Mouse (Mus musculus) megakaryocyte, embryonic 14.5 days (primary cell): ENCODE measurements around the gene Orc3. TPM values are rescaled to one million over a fixed set of nuclear protein-coding genes. Genes with fewer than 3 reads are reported as not detected.

Experiments
- H3K27me3 ChIP-seq: replicated peaks from 2 replicates; pipeline ENCODE3; 2012; ENCODE audit warnings: inconsistent platforms
- H3K36me3 ChIP-seq: replicated peaks from 2 replicates; pipeline ENCODE3; 2012; ENCODE audit warnings: low read length, inconsistent platforms, mixed read lengths
- H3K4me1 ChIP-seq: 2 replicates; pipeline ENCODE4 v1.6.1; 2012; ENCODE audit warnings: inconsistent platforms
- H3K4me3 ChIP-seq: replicated peaks from 2 replicates; pipeline ENCODE3; 2012; ENCODE audit warnings: moderate library complexity, mild to moderate bottlenecking, inconsistent platforms
- H3K9me3 ChIP-seq: 2 replicates; pipeline ENCODE4 v1.6.1; 2012; ENCODE audit warnings: inconsistent platforms
- FLI1 ChIP-seq: IDR thresholded peaks from 2 replicates; pipeline ENCODE4 v1.6.1; 2012; ENCODE audit warnings: low read length, inconsistent platforms, mixed read lengths
- GATA1 ChIP-seq: IDR thresholded peaks from 3 replicates; pipeline ENCODE4 v1.6.1; 2012; ENCODE audit warnings: mixed read lengths, low read length, inconsistent platforms, borderline replicate concordance
- polyA plus RNA-seq: library from polyadenylated mRNA; stranded (reverse); fragments of >175 nt; gene quantifications from 2 replicates; pipeline ENCODE4 v1.2.3, GENCODE M21; 2012; ENCODE audit warnings: low replicate concordance; ENCODE audit not compliant: insufficient read depth

The Orc3 gene
- polyA plus RNA-seq, 1 experiment, result 1.9 TPM

DNA sequence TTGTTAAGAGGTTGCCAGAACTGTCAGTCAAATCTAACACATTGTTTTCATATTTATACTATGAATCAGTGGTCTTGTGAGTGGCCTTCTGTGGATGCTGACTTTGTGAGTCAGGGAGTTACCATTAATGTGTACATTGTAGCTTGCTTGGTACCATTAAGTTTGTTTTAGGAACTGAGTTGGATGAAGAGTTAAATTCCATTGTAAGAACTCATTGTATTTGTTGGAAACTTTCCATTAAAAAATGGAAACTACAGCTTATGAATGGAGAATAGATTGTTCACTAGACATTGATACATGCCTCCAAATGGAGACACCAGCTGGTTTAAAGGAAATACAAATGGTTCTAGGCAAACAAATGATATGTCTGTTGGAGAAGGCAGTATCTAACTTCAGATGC, 58.6 kb downstream of the Orc3 start:
- H3K9me3 ChIP-seq, result no peaks in the 10 kb centered on the region
- TF ChIP-seq GATA1, result no peak
- TF ChIP-seq FLI1, result no peak
- H3K36me3 ChIP-seq, result peaks cover 52% of the 10 kb centered on the region
- H3K4me3 ChIP-seq, result peak overlapping the region; percentile 46
- no peaks in the 10 kb centered on the region for H3K27me3 ChIP-seq
- peaks cover 63% of the 10 kb centered on the region for H3K4me1 ChIP-seq

DNA sequence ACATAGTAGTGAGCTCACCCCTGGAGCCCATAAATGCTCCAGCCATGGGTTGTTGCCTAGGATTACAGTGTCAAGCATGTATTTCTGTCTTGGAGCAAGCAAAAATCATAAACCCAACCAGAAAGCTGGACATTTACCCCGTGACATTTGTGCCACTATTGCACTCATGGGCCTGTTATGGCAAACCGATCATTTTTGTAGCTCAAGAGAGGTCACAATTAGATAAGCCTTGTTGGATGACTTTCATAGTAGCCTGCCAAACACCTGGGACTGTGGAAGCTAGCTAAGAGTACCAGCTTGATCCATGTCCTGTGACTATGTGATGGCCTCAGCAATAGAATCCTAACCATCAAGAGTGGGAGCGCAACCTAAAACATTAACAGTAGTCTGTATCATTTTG, 59.1 kb downstream of the Orc3 start:
- peaks cover 60% of the 10 kb centered on the region for H3K4me1 ChIP-seq
- H3K4me3 ChIP-seq, result peak overlapping the region; percentile 76
- H3K9me3 ChIP-seq, result no peaks in the 10 kb centered on the region
- no peaks in the 10 kb centered on the region for H3K27me3 ChIP-seq
- no peak for TF ChIP-seq GATA1
- TF ChIP-seq FLI1, result no peak
- peaks cover 47% of the 10 kb centered on the region for H3K36me3 ChIP-seq

DNA sequence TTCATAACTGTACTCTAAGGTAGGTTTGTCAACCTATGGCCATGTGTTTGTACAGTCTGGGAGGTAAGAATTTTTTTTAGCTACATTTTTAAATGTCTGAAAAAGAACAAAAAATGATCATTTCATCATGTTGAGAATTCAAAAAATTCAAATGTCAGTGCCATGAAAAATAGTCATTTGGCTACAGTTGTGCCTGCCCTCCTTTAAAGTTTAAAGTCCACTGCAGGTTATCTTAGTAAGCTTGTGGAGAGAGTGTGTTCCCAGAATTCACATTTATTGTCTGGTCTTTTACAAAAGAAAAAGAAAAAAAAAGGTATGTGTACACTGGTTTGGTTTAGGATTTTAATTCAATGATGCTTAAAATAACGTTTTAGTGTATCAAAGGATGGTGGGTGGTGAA, 60.1 kb downstream of the Orc3 start:
- Histone ChIP-seq H3K27me3 (no peaks in the 10 kb centered on the region), H3K4me1 (peaks cover 53% of the 10 kb centered on the region), H3K9me3 (no peaks in the 10 kb centered on the region), H3K4me3 (peak overlapping the region; percentile 30), H3K36me3 (peaks cover 38% of the 10 kb centered on the region)
- TF ChIP-seq GATA1 (no peak), FLI1 (no peak)

DNA sequence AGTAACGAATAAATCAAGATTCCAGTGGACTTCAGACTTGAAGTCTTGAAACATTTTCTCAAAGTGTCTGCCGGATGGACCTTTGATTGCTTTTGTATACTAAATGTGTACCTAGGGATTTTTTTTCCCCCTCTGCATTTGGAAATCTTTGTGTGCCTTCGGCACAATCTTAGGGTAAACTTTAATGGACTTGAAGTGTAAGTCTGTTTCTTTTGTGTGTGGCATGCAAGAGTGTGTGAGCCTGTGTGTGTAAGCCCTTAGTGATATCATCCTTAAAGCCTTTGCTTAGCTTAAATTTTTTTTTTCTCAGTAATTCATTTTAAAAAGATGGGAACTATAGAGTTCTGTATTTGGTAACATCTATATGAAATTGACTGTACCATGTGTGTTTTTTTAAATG, 62.8 kb downstream of the Orc3 start:
- peaks cover 34% of the 10 kb centered on the region for H3K4me1 ChIP-seq
- H3K36me3 ChIP-seq, result peaks cover 24% of the 10 kb centered on the region
- no peaks in the 10 kb centered on the region for H3K27me3 ChIP-seq
- peak overlapping the region; percentile 98 for H3K4me3 ChIP-seq
- TF ChIP-seq GATA1, result no peak
- no peaks in the 10 kb centered on the region for H3K9me3 ChIP-seq

DNA sequence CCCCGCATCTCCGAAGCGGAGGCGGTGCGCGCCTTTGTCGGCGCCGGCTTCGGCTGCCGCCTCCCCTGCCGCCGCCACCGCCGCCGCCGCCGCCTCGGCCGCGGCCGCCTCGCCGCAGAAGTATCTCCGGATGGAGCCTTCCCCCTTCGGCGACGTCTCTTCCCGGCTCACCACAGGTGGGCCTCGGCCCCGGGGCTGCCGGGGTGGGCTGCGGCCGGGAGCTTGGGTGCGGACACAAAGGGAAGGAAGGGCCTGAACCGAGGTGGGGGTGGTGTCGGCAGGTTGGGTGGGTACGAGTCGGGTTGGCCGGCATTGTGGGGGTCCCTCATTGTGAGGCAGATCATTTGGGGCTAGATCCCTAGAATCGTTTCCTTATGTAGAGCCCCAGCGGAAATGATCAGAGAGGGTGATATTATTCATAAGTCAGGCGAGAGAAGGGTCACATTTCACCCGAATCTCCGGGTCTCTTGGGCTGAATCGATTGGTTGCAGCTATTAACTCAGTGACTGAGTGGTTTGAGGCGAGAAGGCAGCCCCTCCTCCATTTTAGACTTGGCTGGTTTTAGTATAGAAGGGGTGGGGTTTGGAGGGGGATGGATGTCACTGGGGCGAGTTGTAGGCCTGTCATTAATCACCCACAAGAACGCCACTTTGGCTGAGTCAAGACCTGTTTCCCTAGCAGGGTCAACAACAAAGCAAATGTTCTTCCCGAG, 63.5 kb downstream of the Orc3 start:
- no peak for TF ChIP-seq FLI1
- no peak for TF ChIP-seq GATA1
- Histone ChIP-seq H3K9me3 (0 out of 2 replicates have a peak, but pooled peaks cover 2% of the 10 kb centered on the region), H3K27me3 (no peaks in the 10 kb centered on the region), H3K36me3 (peaks cover 20% of the 10 kb centered on the region), H3K4me1 (peaks cover 27% of the 10 kb centered on the region), H3K4me3 (peak overlapping the region; percentile 98)

DNA sequence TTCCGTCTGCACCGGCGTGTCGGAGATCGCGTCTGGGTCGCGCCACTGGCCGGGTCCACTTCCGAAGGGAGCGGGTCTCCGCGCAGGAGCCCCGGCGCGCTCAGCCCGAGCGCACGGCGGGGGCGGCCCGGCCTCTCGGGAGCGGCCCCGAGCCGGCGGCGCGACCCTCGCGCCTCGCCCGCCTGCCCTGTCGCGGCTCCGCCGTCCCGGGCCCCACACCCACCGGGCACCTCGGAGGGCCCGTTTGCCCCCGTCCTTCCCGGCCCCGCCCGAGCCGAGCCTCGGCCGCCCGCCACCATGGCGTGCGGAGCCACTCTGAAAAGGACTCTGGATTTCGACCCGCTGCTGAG, 64.0 kb downstream of the Orc3 start, which contains the start of gene Akirin2:
TSS of gene Akirin2 (plus strand) at position 190 of the 350 bp plus-strand sequence.
- Histone ChIP-seq H3K36me3 (peaks cover 15% of the 10 kb centered on the region), H3K4me3 (peak within 1 kb of the TSS; percentile 98)

DNA sequence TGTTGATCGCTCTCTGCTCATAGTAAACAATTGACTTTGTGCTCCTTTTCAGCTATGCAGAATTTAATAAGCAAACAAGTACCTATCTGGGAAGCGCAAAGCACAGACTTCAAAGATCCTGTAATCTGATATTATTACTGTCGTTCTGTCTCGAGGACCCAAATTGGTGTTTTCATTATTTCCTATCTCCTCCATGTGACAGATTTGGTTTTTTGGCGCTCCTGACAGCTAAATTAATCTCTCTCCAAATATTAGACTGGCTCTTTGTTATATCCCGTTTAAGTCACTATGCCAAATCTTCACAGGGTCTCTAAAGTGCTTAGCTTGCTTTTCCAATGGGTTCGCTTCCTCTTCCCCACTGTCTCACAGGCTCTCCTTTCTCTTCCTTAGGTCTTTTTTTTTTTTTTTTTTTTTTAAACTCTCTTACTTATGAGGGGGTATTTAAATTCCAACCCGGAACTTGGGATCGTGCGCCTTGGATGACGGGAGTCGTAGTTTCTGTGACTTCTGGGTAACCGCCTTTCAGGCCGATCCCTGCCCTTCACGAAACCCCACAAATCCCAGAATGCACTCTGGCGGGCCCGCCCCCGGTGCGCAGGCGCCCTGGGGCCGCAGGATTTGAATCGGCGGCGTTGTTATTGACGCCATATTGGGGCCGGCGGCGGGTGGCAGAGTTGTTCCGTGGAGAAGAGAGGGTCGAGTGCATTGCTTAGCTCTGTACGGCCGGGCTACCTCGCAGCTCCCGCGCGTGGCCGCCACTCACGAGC, 64.6 kb downstream of the Orc3 start:
- no peaks in the 10 kb centered on the region for H3K27me3 ChIP-seq
- peaks cover 16% of the 10 kb centered on the region for H3K4me1 ChIP-seq
- TF ChIP-seq FLI1, result no peak
- no peak for TF ChIP-seq GATA1
- H3K36me3 ChIP-seq, result peaks cover 9% of the 10 kb centered on the region
- H3K9me3 ChIP-seq, result 0 out of 2 replicates have a peak, but pooled peaks cover 3% of the 10 kb centered on the region
- peak overlapping the region; percentile 98 for H3K4me3 ChIP-seq

More for the DNA sequence above, 64.0 kb downstream of the Orc3 start, which contains the start of gene Akirin2:
- H3K9me3 ChIP-seq, result 0 out of 2 replicates have a peak, but pooled peaks cover 3% of the 10 kb centered on the region
- peaks cover 22% of the 10 kb centered on the region for H3K4me1 ChIP-seq
- no peaks in the 10 kb centered on the region for H3K27me3 ChIP-seq
- TF ChIP-seq FLI1 (no peak), GATA1 (no peak)

DNA sequence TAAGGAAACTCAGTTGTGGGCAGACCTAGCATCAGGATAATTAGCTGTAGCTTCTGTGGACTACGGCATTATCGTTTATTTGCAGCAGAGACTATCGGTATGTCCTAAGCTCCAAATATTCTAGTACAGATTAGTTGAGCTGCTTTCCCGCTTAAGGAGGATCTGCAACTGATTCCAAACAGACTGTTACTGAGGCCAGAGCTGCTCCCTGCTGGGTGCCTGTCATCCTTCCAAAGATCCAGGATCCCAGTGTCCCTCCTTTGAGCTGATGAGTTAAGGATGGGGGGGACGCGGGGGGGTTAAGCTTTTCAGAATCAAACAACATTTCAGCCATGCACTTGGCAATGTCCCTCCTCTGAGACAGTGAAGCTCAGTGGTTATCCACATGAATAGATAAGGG, 84.8 kb downstream of the Orc3 start:
- peaks cover 10% of the 10 kb centered on the region for H3K9me3 ChIP-seq
- H3K4me1 ChIP-seq, result peaks cover 38% of the 10 kb centered on the region
- H3K36me3 ChIP-seq, result no peaks in the 10 kb centered on the region
- no peak for TF ChIP-seq GATA1
- TF ChIP-seq FLI1, result no peak
- no peak overlapping the region for H3K4me3 ChIP-seq
- H3K27me3 ChIP-seq, result peaks cover 3% of the 10 kb centered on the region

DNA sequence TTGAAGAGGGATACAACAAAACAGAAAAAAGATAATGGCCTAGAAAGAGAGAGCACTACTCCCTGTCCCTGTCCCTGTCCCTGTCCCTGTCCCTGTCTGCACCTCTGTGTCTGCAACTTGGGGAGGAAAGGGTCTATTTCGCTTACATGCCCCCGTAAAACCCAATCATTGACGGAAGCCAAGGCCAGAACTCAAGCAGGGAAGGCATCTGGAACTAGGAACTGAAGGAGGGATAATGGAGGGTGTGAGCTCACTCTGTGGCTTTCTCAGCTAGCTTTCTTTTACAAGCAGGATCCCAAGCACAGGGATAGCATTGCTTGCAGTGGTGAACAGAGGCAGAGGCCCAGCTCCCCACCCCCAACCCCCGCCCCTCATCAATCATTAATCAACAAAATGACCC, 85.4 kb downstream of the Orc3 start:
- peaks cover 10% of the 10 kb centered on the region for H3K9me3 ChIP-seq
- peaks cover 38% of the 10 kb centered on the region for H3K4me1 ChIP-seq
- H3K4me3 ChIP-seq, result no peak overlapping the region
- H3K36me3 ChIP-seq, result no peaks in the 10 kb centered on the region
- no peak for TF ChIP-seq FLI1
- TF ChIP-seq GATA1, result no peak
- peaks cover 3% of the 10 kb centered on the region for H3K27me3 ChIP-seq
